Mouse (Mus musculus) MEL (cell line): Measurements from ENCODE around the gene Gzmm.

Experiments used
- CHD2 ChIP-seq: IDR thresholded peaks from 2 replicates; pipeline ENCODE4 v1.6.1; 2011; ENCODE audit warnings: low read length, improper control_type of control experiment
- CTCF ChIP-seq, 3 experiments: IDR thresholded peaks in 2 of 3; conservative IDR thresholded peaks in 1 of 3; 2 replicates each; pipeline ENCODE4 v1.5.1; 2011 to 2012; ENCODE audit warnings: low read length in 3 of 3, low read depth in 2 of 3, mild to moderate bottlenecking in 2 of 3, improper control_type of control experiment in 1 of 3, inconsistent platforms in 1 of 3, mixed read lengths in 1 of 3, moderate library complexity in 1 of 3; ENCODE audit not compliant: control insufficient read depth in 1 of 3, insufficient read depth in 1 of 3, poor library complexity in 1 of 3, severe bottlenecking in 1 of 3
- EP300 ChIP-seq, 2 experiments: IDR thresholded peaks; 2 replicates each; pipeline ENCODE4 v1.6.1; 2011; ENCODE audit warnings: improper control_type of control experiment in 2 of 2, low read length in 2 of 2, low read depth in 1 of 2, mild to moderate bottlenecking in 1 of 2
- GATA1 ChIP-seq: IDR thresholded peaks from 2 replicates; pipeline ENCODE4 v1.6.1; 2011; ENCODE audit warnings: low read depth, low read length, improper control_type of control experiment
- HCFC1 ChIP-seq: IDR thresholded peaks from 2 replicates; pipeline ENCODE4 v1.6.1; 2012; ENCODE audit warnings: low read depth, mild to moderate bottlenecking, inconsistent platforms, low read length, improper control_type of control experiment, moderate library complexity
- MAFK ChIP-seq: IDR thresholded peaks from 2 replicates; pipeline ENCODE4 v1.6.1; 2011; ENCODE audit warnings: low read depth, mild to moderate bottlenecking, low read length, improper control_type of control experiment, borderline replicate concordance
- POLR2AphosphoS2 ChIP-seq: IDR thresholded peaks from 2 replicates; pipeline ENCODE4 v1.6.1; 2011; ENCODE audit warnings: low read length, improper control_type of control experiment
- SMC3 ChIP-seq: IDR thresholded peaks from 2 replicates; pipeline ENCODE4 v1.6.1; 2011; ENCODE audit warnings: low read depth, low read length, improper control_type of control experiment
- ZNF384 ChIP-seq: IDR thresholded peaks from 2 replicates; pipeline ENCODE4 v1.6.1; 2012; ENCODE audit warnings: low read depth, mild to moderate bottlenecking, inconsistent platforms, low read length, improper control_type of control experiment

DNA sequence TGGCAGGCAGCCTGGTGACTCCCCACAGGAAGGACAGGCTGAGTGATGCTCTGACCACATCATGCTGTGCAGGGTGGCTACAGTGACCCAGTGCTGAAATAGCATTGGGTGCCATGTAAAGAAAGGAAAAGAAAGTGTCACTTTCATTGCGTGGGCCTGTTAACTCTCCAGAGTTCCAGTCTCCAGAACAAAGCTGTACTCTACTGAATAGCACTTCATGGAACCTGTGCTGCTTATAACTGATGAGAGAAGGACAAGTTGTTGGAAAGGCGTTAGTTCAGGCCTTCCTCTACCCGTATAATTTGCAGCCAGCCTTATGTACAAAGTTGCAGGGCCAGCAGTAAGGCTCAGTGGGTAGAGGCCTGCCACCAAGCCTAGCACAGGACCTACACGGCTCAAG is at the start of gene Gzmm:
- no peak for TF ChIP-seq EP300 (IDR thresholded peaks at IDR 0.05; ENCODE audit: low read depth in 1 of 2, low read length in 2 of 2)
- no peak for TF ChIP-seq CTCF (IDR thresholded peaks at IDR 0.05 in 2 of 3, conservative IDR thresholded peaks at IDR 0.05 in 1 of 3; ENCODE audit: control insufficient read depth in 1 of 3, insufficient read depth in 1 of 3, low read depth in 2 of 3, low read length in 3 of 3, poor library complexity in 1 of 3, severe bottlenecking in 1 of 3)
- no peak for TF ChIP-seq MAFK
- no peak for TF ChIP-seq SMC3
- no peak for TF ChIP-seq GATA1
- no peak for TF ChIP-seq HCFC1
- TF ChIP-seq ZNF384, result no peak
- TF ChIP-seq POLR2AphosphoS2, result no peak; the same call in 1 of the 2 replicates
- TF ChIP-seq CHD2, result no peak
